Mouse (Mus musculus): ENCODE results near the gene Kcnip1. TPM values are rescaled to one million over a fixed set of nuclear protein-coding genes. Genes with fewer than 3 reads are reported as not detected.
A peak's percentile ranks its signal among the peaks of the same experiment; 100 is the strongest.

Kcnip1 gene
- polyA plus RNA-seq, 1 experiment, result not detected

DNA sequence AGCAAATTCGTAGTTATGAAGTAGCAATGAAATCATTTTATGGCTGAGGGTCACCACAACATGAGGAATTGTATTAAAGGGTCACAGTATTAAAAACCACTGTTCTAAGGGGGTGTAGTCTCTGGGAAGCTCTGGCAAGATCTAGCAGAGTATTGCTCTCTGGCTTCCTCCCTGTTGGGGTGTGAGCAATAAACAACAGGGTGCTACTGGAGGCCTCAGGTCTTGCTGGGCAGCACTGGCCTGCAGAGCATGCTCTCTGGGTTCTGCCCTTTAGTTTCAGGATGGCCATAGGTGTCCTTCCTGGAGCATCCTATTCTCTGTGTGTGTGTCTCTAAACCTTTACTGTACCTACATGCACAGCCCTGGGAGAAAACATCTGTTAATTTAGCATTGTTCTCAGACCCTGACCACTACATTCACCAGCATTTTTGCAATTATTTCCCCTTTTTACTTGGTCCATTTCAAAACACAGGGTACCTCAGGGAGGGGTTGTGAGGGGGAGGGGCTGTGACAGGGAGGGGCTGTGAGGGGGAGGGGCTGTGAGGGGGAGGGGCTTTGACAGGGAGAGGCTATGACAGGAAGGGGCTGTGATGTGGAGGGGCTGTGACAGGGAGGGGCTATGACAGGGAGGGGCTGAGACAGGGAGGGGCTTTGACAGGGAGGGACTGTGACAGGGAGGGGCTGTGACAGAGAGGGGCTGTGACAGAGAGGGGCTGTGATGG lies 291.6 kb downstream of the Kcnip1 start:
- 74% methylated on average over 1 of the region's 1 CpGs for WGBS

DNA sequence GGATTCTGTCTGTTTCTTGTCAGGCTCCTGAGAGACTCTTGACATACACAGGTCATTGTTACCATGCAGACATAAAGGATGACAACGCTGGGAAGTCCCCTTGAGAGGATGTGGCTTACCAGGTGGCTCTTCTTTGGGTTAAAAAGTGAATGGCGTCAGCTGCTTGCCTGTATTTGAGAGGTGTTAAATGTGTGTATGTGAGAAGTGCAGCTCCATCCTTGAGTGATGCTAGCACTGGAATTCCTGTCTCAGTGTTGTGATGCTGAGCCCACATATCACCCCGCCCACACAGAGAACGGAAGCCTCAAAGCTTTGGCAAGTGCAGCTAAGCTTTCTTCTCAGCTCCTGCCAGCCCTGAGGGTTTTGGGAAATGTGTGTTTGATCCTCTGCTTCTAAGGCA lies 292.2 kb downstream of the Kcnip1 start:
- 48% methylated on average over 4 of the region's 4 CpGs for WGBS
- TF ChIP-seq POLR2A (IDR thresholded peaks at IDR 0.05; ENCODE audit: insufficient read depth, low read depth, low read length), result no peak
- TF ChIP-seq CTCF (IDR thresholded peaks at IDR 0.05; ENCODE audit: insufficient read depth, low read depth, low read length), result no peak
- H3K27ac ChIP-seq (ENCODE audit: insufficient read depth, low read depth, low read length), result no peak overlapping the region
- H3K4me1 ChIP-seq (ENCODE audit: control insufficient read depth, insufficient read depth, low read length), result peaks cover 7% of the 10 kb centered on the region; the same call in 1 of the 2 replicates
- H3K4me3 ChIP-seq (ENCODE audit: insufficient read depth, low read depth, low read length), result no peak overlapping the region

More for the DNA sequence above, 291.6 kb downstream of the Kcnip1 start:
- TF ChIP-seq POLR2A (IDR thresholded peaks at IDR 0.05; ENCODE audit: insufficient read depth, low read depth, low read length) (no peak), CTCF (IDR thresholded peaks at IDR 0.05; ENCODE audit: insufficient read depth, low read depth, low read length) (no peak)
- Histone ChIP-seq H3K27ac (ENCODE audit: insufficient read depth, low read depth, low read length) (no peak overlapping the region), H3K4me3 (ENCODE audit: insufficient read depth, low read depth, low read length) (no peak overlapping the region), H3K4me1 (ENCODE audit: control insufficient read depth, insufficient read depth, low read length) (peaks cover 7% of the 10 kb centered on the region; the same call in 1 of the 2 replicates)

DNA sequence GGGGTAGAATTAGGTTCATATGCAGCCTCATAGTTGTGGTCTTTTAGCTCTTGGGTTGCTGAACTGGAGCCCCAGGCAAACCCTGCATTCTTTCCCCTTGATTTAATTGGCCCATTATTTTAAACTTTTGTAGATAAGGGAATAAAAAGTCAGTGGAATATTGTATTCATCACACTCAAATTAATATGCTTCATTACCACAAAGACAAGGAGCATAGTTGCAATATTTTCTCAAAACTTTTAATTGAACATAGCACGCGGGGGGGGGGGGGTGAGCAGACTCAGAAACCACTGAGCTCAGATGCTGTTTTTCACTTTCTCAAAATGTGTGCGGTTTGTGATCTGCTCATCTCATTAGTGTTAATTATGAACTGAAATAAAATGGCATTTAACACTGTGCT lies 302.8 kb downstream of the Kcnip1 start:
- no peak for TF ChIP-seq CTCF (IDR thresholded peaks at IDR 0.05; ENCODE audit: insufficient read depth, low read depth, low read length)
- peaks cover 6% of the 10 kb centered on the region for H3K4me1 ChIP-seq (ENCODE audit: control insufficient read depth, insufficient read depth, low read length)
- WGBS, result 82% methylated on average over 3 of the region's 3 CpGs
- no peak overlapping the region for H3K4me3 ChIP-seq (ENCODE audit: insufficient read depth, low read depth, low read length)
- H3K27ac ChIP-seq (ENCODE audit: insufficient read depth, low read depth, low read length), result no peak overlapping the region

DNA sequence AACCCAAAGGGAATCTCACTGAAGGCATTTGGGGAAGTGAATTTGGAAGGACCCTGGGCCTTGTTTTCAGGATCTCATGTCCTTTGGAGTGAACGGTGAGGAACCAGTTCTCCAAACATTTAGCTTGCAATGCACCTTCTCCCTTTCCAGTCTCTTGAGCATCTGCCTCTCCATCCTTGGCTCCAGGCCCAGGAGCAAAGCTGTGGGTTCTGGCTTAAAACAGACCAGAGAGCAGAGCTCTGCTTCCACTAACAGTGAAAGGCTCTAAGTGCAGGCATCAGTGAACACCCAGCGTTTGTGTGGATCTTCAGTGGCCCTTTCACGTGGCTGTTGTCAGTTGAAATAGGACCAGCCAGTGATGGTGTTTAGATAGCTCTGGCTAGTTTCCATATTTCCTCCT lies 307.0 kb downstream of the Kcnip1 start:
- peaks cover 8% of the 10 kb centered on the region for H3K4me1 ChIP-seq (ENCODE audit: control insufficient read depth, insufficient read depth, low read length)
- no peak overlapping the region for H3K27ac ChIP-seq (ENCODE audit: insufficient read depth, low read depth, low read length)
- 30% methylated on average over 3 of the region's 3 CpGs for WGBS
- H3K4me3 ChIP-seq (ENCODE audit: insufficient read depth, low read depth, low read length), result no peak overlapping the region
- TF ChIP-seq CTCF (IDR thresholded peaks at IDR 0.05; ENCODE audit: insufficient read depth, low read depth, low read length), result no peak
- TF ChIP-seq POLR2A (IDR thresholded peaks at IDR 0.05; ENCODE audit: insufficient read depth, low read depth, low read length), result no peak

DNA sequence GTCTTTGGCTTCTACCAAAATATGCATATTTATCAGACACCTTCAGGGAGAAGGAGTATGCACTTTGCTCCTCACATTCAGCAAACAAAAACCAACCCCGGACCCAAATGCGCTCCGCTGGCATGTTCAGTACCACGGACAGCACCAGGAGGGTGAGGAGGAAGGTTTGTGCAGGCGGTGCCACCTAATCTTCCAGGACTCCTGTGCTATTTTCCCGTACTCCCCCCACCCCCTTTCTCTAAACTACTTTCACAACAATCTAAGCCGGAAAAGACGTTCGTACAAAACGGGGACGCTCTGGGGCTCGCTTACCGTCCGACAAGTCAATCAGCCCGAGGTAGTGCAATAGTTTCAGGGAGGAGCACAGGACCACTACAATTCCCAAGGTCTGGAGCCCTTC lies 312.8 kb downstream of the Kcnip1 start:
- WGBS, result 5% methylated on average over 15 of the region's 15 CpGs
- peaks cover 7% of the 10 kb centered on the region for H3K4me1 ChIP-seq (ENCODE audit: control insufficient read depth, insufficient read depth, low read length)
- TF ChIP-seq POLR2A (IDR thresholded peaks at IDR 0.05; ENCODE audit: insufficient read depth, low read depth, low read length) (no peak), CTCF (IDR thresholded peaks at IDR 0.05; ENCODE audit: insufficient read depth, low read depth, low read length) (no peak)
- H3K4me3 ChIP-seq (ENCODE audit: insufficient read depth, low read depth, low read length), result peak overlapping the region; percentile 42
- no peak overlapping the region for H3K27ac ChIP-seq (ENCODE audit: insufficient read depth, low read depth, low read length)

DNA sequence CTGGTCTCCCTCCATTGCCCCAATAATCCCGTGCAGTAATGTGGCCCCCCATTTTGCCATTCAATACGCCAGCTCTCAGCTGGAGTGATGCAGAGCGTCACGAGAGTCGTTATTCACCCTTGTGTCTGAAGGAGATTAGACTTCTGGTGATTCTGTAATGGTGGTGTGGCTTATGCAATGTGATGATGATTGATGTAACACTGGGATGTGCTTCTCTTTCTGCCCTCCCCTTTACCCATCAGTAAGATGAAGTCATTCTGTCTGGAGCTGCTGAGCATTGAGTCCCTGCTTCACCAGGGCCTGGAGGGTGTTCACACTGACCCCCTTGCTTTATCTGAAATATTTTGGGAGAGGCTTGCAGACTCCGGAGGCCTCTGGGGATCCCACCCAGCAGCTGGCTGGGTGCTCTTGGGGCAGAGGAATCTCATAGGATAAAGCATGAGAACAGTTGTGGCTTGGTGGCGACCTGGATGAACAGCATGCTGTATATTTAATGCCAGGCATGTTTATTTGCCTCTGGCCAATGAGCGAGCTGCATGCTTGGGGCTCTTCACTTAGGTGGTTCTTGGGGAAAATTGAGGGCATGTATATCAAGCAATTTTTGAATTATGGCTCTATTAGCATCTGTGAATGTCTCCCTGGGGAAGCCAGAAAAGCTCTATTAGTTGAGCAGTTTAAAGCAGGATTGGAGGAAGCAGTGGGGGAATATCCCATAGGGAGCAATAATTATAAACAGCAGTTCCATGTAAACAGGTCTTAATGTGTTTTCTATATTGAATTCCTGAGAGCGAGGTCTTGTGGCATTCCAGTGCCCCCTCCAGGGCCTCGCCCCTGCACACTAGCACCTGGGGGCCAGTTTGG lies 322.6 kb downstream of the Kcnip1 start:
- WGBS, result 76% methylated on average over 10 of the region's 10 CpGs
- no peak overlapping the region for H3K27ac ChIP-seq (ENCODE audit: insufficient read depth, low read depth, low read length)
- no peak overlapping the region for H3K4me3 ChIP-seq (ENCODE audit: insufficient read depth, low read depth, low read length)
- no peak for TF ChIP-seq CTCF (IDR thresholded peaks at IDR 0.05; ENCODE audit: insufficient read depth, low read depth, low read length)
- TF ChIP-seq POLR2A (IDR thresholded peaks at IDR 0.05; ENCODE audit: insufficient read depth, low read depth, low read length), result no peak
- H3K4me1 ChIP-seq (ENCODE audit: control insufficient read depth, insufficient read depth, low read length), result no peaks in the 10 kb centered on the region

DNA sequence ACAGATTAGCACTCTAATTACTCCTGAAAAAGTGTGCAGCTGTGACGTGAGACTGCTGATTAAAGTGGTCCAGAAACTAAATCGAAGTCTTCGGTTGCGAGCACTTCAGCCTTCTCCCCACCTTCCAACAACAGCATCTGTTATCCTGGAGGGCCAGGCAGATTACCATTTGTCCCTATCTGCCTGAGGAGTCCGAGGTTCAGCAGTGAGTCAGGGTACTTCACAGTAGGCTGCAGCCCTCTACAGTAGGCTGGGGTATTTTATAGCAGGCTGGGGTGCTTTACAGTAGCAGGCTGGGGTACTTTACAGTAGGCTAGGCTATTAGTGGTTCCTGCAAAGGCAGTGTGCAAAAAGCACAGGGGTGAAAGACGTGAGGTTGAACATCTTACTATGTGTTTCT lies 324.6 kb downstream of the Kcnip1 start:
- TF ChIP-seq CTCF (IDR thresholded peaks at IDR 0.05; ENCODE audit: insufficient read depth, low read depth, low read length) (no peak), POLR2A (IDR thresholded peaks at IDR 0.05; ENCODE audit: insufficient read depth, low read depth, low read length) (no peak)
- WGBS, result 61% methylated on average over 6 of the region's 6 CpGs
- H3K4me1 ChIP-seq (ENCODE audit: control insufficient read depth, insufficient read depth, low read length), result no peaks in the 10 kb centered on the region
- no peak overlapping the region for H3K4me3 ChIP-seq (ENCODE audit: insufficient read depth, low read depth, low read length)
- H3K27ac ChIP-seq (ENCODE audit: insufficient read depth, low read depth, low read length), result no peak overlapping the region

DNA sequence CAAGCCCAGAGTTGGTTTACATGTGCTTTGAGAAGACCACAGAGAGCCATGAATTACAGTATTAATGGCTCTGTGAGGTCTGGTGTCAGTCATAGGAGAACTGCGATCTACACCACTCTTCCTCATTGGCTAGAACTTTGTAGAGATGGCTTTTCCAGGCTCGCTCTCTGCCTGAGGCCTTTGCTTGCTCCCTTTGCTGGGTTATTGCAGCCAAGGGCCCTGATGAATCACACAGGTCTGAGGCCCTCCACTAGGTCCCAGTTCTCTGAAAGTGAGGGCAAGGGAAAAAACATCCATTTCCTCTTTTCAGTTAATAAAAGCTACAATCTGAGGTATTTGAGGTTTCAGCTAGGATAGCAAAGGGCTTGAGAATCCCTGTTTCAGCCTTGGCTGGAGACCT lies 329.4 kb downstream of the Kcnip1 start:
- no peak for TF ChIP-seq CTCF (IDR thresholded peaks at IDR 0.05; ENCODE audit: insufficient read depth, low read depth, low read length)
- TF ChIP-seq POLR2A (IDR thresholded peaks at IDR 0.05; ENCODE audit: insufficient read depth, low read depth, low read length), result no peak
- 90% methylated on average over 2 of the region's 2 CpGs for WGBS
- no peak overlapping the region for H3K4me3 ChIP-seq (ENCODE audit: insufficient read depth, low read depth, low read length)

More for the DNA sequence above, 329.4 kb downstream of the Kcnip1 start:
- Histone ChIP-seq H3K4me1 (ENCODE audit: control insufficient read depth, insufficient read depth, low read length) (peaks cover 3% of the 10 kb centered on the region; the same call in 1 of the 2 replicates), H3K27ac (ENCODE audit: insufficient read depth, low read depth, low read length) (no peak overlapping the region)
